10 mouse cellular contexts compared by ENCODE assay signal in the genomic region with DNA sequence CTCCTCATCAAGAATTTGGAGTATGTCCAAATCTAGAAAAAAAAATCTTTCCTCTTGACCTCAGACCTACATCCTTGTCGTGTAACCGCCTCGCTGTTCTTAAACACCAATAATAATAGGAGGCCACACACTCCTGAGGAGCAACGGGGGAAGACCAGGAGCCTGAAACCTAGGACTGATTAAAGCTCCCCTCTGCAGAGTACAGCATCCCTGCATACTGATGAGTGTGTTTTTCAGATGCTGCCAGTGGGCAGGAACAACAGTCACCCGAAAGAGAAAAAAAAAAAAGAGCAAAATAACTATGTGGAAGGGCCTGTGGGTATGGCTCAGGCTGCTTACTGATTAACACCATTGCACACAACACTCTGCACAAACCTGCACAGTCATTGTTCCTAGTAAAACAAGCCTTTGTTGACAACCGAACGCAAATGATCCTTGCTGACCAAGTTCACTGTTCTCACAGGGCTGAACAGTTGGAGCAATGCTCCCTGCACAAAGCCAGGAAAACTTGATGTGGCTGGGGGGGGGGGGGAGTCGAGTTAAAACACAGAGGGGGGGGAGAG. TPM values are rescaled to one million over a fixed set of nuclear protein-coding genes. Genes with fewer than 3 reads are reported as not detected.
DNase-seq lines count a peak whose midpoint lies in the region; ATAC-seq and TF ChIP-seq lines count a peak whose summit lies in the region.
"Had no signal": no experiment of that assay in that cellular context is flagged by ENCODE, and none has a peak within 500 bp of the region (broad histone marks: within the 10 kb centered on the region; RNA-seq: fewer than 3 reads in every experiment).

No protein-coding gene starts in this region.

- DNase-seq in ES-E14 (ENCODE audit: low read depth, low spot score) (no peak), R1 (ENCODE audit: low read depth, low spot score) (peak; percentile 40)
- peak; percentile 56 to 78 for DNase-seq in kidney, postnatal 36 days
- no peak for DNase-seq in adrenal gland, postnatal 4 days (ENCODE audit: low spot score in 2 of 2)
- no peak for DNase-seq in gastrocnemius, postnatal 14 days
- DNase-seq in gastrocnemius, postnatal 4 days (ENCODE audit: low spot score in 2 of 2): no peak
- DNase-seq: lung, postnatal 14 days had no signal

- intact Hi-C loops in gastrocnemius, postnatal 14 days (cut with DNase I; ENCODE audit: low total_unique reads): no loop called here

- H3K4me1 ChIP-seq in ES-E14 (ENCODE audit: control insufficient read depth in 2 of 2, insufficient read depth in 2 of 2, low read length in 2 of 2, poor library complexity in 1 of 2): peaks cover 11 to 14% of the 10 kb centered on the region in 2 experiments; a peak in 3 of 4 replicates
- H3K4me1 ChIP-seq in hindbrain, embryonic 15.5 days (replicated peaks): peaks cover 12% of the 10 kb centered on the region; the same call in 1 of the 2 replicates

- no peak overlapping the region for H3K4me3 ChIP-seq in ES-E14 (ENCODE audit: insufficient read depth in 1 of 2, low read depth in 1 of 2, low read length in 2 of 2, poor library complexity in 1 of 2, severe bottlenecking in 1 of 2)
- no peak overlapping the region for H3K4me3 ChIP-seq in hindbrain, embryonic 15.5 days
- H3K4me3 ChIP-seq: limb, embryonic 13.5 days had no signal

- H3K27ac ChIP-seq in ES-E14 (ENCODE audit: insufficient read depth, low read depth, low read length, poor library complexity, severe bottlenecking): no peak overlapping the region
- no peak overlapping the region; the same call in 1 of the 2 replicates for H3K27ac ChIP-seq in hindbrain, embryonic 15.5 days (replicated peaks)
- H3K27ac ChIP-seq: limb, embryonic 13.5 days had no signal

- WGBS in hindbrain, embryonic 15.5 days: 15% methylated on average over 7 of the region's 8 CpGs

- no peaks in the 10 kb centered on the region for H3K27me3 ChIP-seq in hindbrain, embryonic 15.5 days
- H3K27me3 ChIP-seq: limb, embryonic 13.5 days had no signal

- peak; percentile 45 for ATAC-seq in hindbrain, embryonic 15.5 days (ENCODE audit: low FRiP score, low read depth)
- ATAC-seq in inflammation-experienced regulatory T-cells, adult 6 months: no peak

- in situ Hi-C loops in ES-E14 (cut with MboI; ENCODE audit: low sequenced_read_pairs in 2 of 2, unreplicated experiment in 2 of 2): no loop called here

- no peak overlapping the region for H3K4me2 ChIP-seq in hindbrain, embryonic 15.5 days
- H3K4me2 ChIP-seq: limb, embryonic 13.5 days had no signal

- H3K9me3 ChIP-seq in ES-E14 (ENCODE audit: control insufficient read depth, insufficient read depth, low read depth, low read length): no peaks in the 10 kb centered on the region
- H3K9me3 ChIP-seq in hindbrain, embryonic 15.5 days: no peaks in the 10 kb centered on the region
- H3K9me3 ChIP-seq: limb, embryonic 13.5 days had no signal

- no peak overlapping the region for H3K9ac ChIP-seq in ES-E14 (ENCODE audit: insufficient read depth, low read depth, low read length, poor library complexity, severe bottlenecking)
- no peak overlapping the region for H3K9ac ChIP-seq in hindbrain, embryonic 15.5 days
- H3K9ac ChIP-seq: limb, embryonic 13.5 days had no signal

- no peaks in the 10 kb centered on the region; the same call in 1 of the 2 replicates for H3K36me3 ChIP-seq in ES-E14 (ENCODE audit: control insufficient read depth, insufficient read depth, low read length, poor library complexity, severe bottlenecking)
- H3K36me3 ChIP-seq in hindbrain, embryonic 15.5 days: no peaks in the 10 kb centered on the region
- H3K36me3 ChIP-seq: limb, embryonic 13.5 days had no signal

TF ChIP-seq in ES-E14, 5 proteins besides CTCF, POLR2A, EP300 and RAD21:
- no peak for TF ChIP-seq CHD2 (IDR thresholded peaks at IDR 0.05; ENCODE audit: low read depth, low read length)
- peak; percentile 50; the same call in 1 of the 2 replicates for TF ChIP-seq MAFK (IDR thresholded peaks at IDR 0.05; ENCODE audit: insufficient read depth, low read depth, low read length)
- no peak for TF ChIP-seq ZC3H11A (IDR thresholded peaks at IDR 0.05; ENCODE audit: borderline replicate concordance, low read depth, low read length)
- no peak for TF ChIP-seq ZNF384 (IDR thresholded peaks at IDR 0.05; ENCODE audit: low read depth, low read length)
- no peak for TF ChIP-seq HCFC1 (IDR thresholded peaks at IDR 0.05; ENCODE audit: borderline replicate concordance, insufficient read depth, low read length)

RNA-seq across cellular contexts. Expression of a gene that starts 43.8 kb away (rescaled TPM):
- 1.7 and 3.3 TPM in 2 replicates for total RNA-seq in ES-E14 (2012; rRNA removed)
- polyA plus RNA-seq in hindbrain, embryonic 15.5 days (2015; fragmentation: Nextera tagmentation; extraction: Ambion mirVana): 3.6 and 3.8 TPM in 2 replicates
- total RNA-seq in adrenal gland, postnatal 4 days (2021): 10 to 100 TPM; 10.6 to 19.0 TPM
- total RNA-seq in gastrocnemius, postnatal 14 days (2021): 1 to 10 TPM; 1.4 to 1.8 TPM
- polyA plus RNA-seq in inflammation-experienced regulatory T-cells, adult 6 months (2017; shearing (Covaris generic)): under 1 TPM in 1 of 3 experiments, not detected in 2; 0.05 TPM
- 1 to 10 TPM; 3.6 to 4.7 TPM for total RNA-seq in gastrocnemius, postnatal 4 days (2021)

Comparison
In these comparisons a context has a peak if more than half of its experiments do, and no peak if none do; other contexts are left out.
1. DNase-seq: peak in R1 (single experiment) and kidney, postnatal 36 days (2 of 2); none in ES-E14 (single experiment), adrenal gland, postnatal 4 days (0 of 2), gastrocnemius, postnatal 14 days (single experiment) and gastrocnemius, postnatal 4 days (0 of 2).